Mouse (Mus musculus): Measurements from ENCODE around the gene Sppl3.

GRCm38 (mm10) chr5:115133358-115134066, 122.6 kb downstream of the Sppl3 start:
- TF ChIP-seq CTCF (conservative IDR thresholded peaks at IDR 0.05; ENCODE audit: low read length) (no peak), NANOG (IDR thresholded peaks at IDR 0.05; ENCODE audit: borderline replicate concordance, low read length) (no peak), POU5F1 (IDR thresholded peaks at IDR 0.05; ENCODE audit: borderline replicate concordance, low read length) (no peak)
